Mouse (Mus musculus) kidney, embryonic 16.5 days (tissue): ENCODE results near the gene Eif3f. TPM values are rescaled to one million over a fixed set of nuclear protein-coding genes. Genes with fewer than 3 reads are reported as not detected.

ENCODE experiments used
- ATAC-seq: fragments of 200-750 bp; cut with Nextera tagmentation; 2 replicates; pipeline ENCODE4 v1.8.0; 2017; ENCODE audit warnings: moderate TSS enrichment; ENCODE audit not compliant: low FRiP score, low TSS enrichment
- H3K27ac ChIP-seq: fragments of 300-500 bp; sonication (generic); 2 replicates; pipeline ENCODE4 v1.5.1; 2014; ENCODE audit warnings: low read length
- H3K27me3 ChIP-seq: fragments of 300-500 bp; sonication (generic); 2 replicates; pipeline ENCODE4 v1.6.1; 2014; ENCODE audit warnings: low read length, control low read depth, mixed read lengths; ENCODE audit not compliant: insufficient read depth
- H3K36me3 ChIP-seq: fragments of 300-500 bp; sonication (generic); 2 replicates; pipeline ENCODE4 v1.6.1; 2014; ENCODE audit warnings: low read length, control low read depth, mixed read lengths; ENCODE audit not compliant: insufficient read depth
- H3K4me1 ChIP-seq: fragments of 300-500 bp; sonication (generic); 2 replicates; pipeline ENCODE4 v1.6.1; 2014; ENCODE audit warnings: low read length, control low read depth, mixed read lengths; ENCODE audit not compliant: insufficient read depth
- H3K4me2 ChIP-seq: fragments of 300-500 bp; sonication (generic); replicated peaks from 2 replicates; pipeline ENCODE4 v1.6.1; 2014; ENCODE audit warnings: low read depth, low read length
- H3K4me3 ChIP-seq: fragments of 300-500 bp; sonication (generic); 2 replicates; pipeline ENCODE4 v1.5.1; 2014; ENCODE audit warnings: mild to moderate bottlenecking, low read length
- H3K9ac ChIP-seq: fragments of 300-500 bp; sonication (generic); replicated peaks from 2 replicates; pipeline ENCODE4 v1.6.1; 2014; ENCODE audit warnings: low read length
- H3K9me3 ChIP-seq: fragments of 300-500 bp; sonication (generic); 2 replicates; pipeline ENCODE4 v1.6.1; 2016; ENCODE audit warnings: low read length, control low read depth
- WGBS: fragments of 180-500 bp; shearing (Covaris S2); extraction: QIAGEN DNeasy Blood & Tissue Kit; methylation state at CpG from one replicate; pipeline ENCODE4 v1.1.7; 2014; 5-methylcytosine and 5-hydroxymethylcytosine counted together
- polyA plus RNA-seq: library from polyadenylated mRNA; unstranded; fragments of >200 nt; fragmentation: Nextera tagmentation; extraction: Ambion mirVana; gene quantifications from 2 replicates; pipeline ENCODE4 v1.2.1, GENCODE M21; 2015

Eif3f gene
- polyA plus RNA-seq, 1 experiment from 2014 or later: 80.0 TPM

GRCm38 (mm10) chr7:108965968-108966367 lies 31.8 kb downstream of the Eif3f start:
- H3K4me1 ChIP-seq: no peaks in the 10 kb centered on the region
- no peak overlapping the region for H3K27ac ChIP-seq
- H3K4me2 ChIP-seq: no peak overlapping the region
- no peaks in the 10 kb centered on the region for H3K36me3 ChIP-seq
- 25% methylated on average over 2 of the region's 2 CpGs for WGBS
- H3K9me3 ChIP-seq: no peaks in the 10 kb centered on the region
- 0 out of 2 replicates have a peak, but pooled peaks have one; percentile 5 for ATAC-seq
- no peak overlapping the region for H3K4me3 ChIP-seq
- H3K27me3 ChIP-seq: no peaks in the 10 kb centered on the region
- H3K9ac ChIP-seq: no peak overlapping the region

- no peak overlapping the region for H3K27ac ChIP-seq
- no peak overlapping the region for H3K4me2 ChIP-seq
- ATAC-seq: peak; percentile 57; the same call in 1 of the 2 replicates
- no peaks in the 10 kb centered on the region for H3K36me3 ChIP-seq
- no peak overlapping the region for H3K9ac ChIP-seq
- no peaks in the 10 kb centered on the region for H3K27me3 ChIP-seq
- WGBS: 30% methylated on average over 7 of the region's 7 CpGs
- H3K4me3 ChIP-seq: no peak overlapping the region
- no peaks in the 10 kb centered on the region for H3K9me3 ChIP-seq
- no peaks in the 10 kb centered on the region for H3K4me1 ChIP-seq
Measured at GRCm38 (mm10) chr7:108966742-108967362, 32.6 kb downstream of the Eif3f start.

- no peaks in the 10 kb centered on the region for H3K27me3 ChIP-seq
- H3K27ac ChIP-seq: no peak overlapping the region
- H3K9ac ChIP-seq: no peak overlapping the region
- WGBS: 15% methylated on average over 6 of the region's 6 CpGs
- 0 out of 2 replicates have a peak, but pooled peaks have one; percentile 37 for ATAC-seq
- no peaks in the 10 kb centered on the region for H3K9me3 ChIP-seq
- H3K4me2 ChIP-seq: no peak overlapping the region
- no peaks in the 10 kb centered on the region for H3K36me3 ChIP-seq
- H3K4me3 ChIP-seq: no peak overlapping the region
- no peaks in the 10 kb centered on the region for H3K4me1 ChIP-seq
Measured at GRCm38 (mm10) chr7:108968201-108968600, 34.0 kb downstream of the Eif3f start.

- ATAC-seq: no peak
- H3K27me3 ChIP-seq: no peaks in the 10 kb centered on the region
- WGBS: 70% methylated on average over 6 of the region's 6 CpGs
Measured at GRCm38 (mm10) chr7:108972273-108972672, 38.1 kb downstream of the Eif3f start.

GRCm38 (mm10) chr7:108985934-108986708 lies 51.9 kb downstream of the Eif3f start:
- H3K4me1 ChIP-seq: no peaks in the 10 kb centered on the region

More at GRCm38 (mm10) chr7:108972273-108972672, 38.1 kb downstream of the Eif3f start:
- Histone ChIP-seq H3K9me3 (no peaks in the 10 kb centered on the region), H3K4me3 (no peak overlapping the region), H3K36me3 (no peaks in the 10 kb centered on the region), H3K27ac (no peak overlapping the region), H3K4me1 (no peaks in the 10 kb centered on the region), H3K9ac (no peak overlapping the region), H3K4me2 (no peak overlapping the region)

GRCm38 (mm10) chr7:108991207-108991606 lies 57.0 kb downstream of the Eif3f start:
- H3K36me3 ChIP-seq: no peaks in the 10 kb centered on the region
- H3K9ac ChIP-seq: no peak overlapping the region
- no peak overlapping the region for H3K27ac ChIP-seq
- H3K9me3 ChIP-seq: no peaks in the 10 kb centered on the region
- H3K4me1 ChIP-seq: no peaks in the 10 kb centered on the region
- H3K4me2 ChIP-seq: no peak overlapping the region
- no peak overlapping the region for H3K4me3 ChIP-seq
- ATAC-seq: no peak
- WGBS: 74% methylated on average over 9 of the region's 9 CpGs
- H3K27me3 ChIP-seq: no peaks in the 10 kb centered on the region

More at GRCm38 (mm10) chr7:108985934-108986708, 51.9 kb downstream of the Eif3f start:
- Histone ChIP-seq H3K4me3 (no peak overlapping the region), H3K9me3 (no peaks in the 10 kb centered on the region), H3K9ac (no peak overlapping the region), H3K27me3 (no peaks in the 10 kb centered on the region), H3K27ac (no peak overlapping the region), H3K4me2 (no peak overlapping the region), H3K36me3 (no peaks in the 10 kb centered on the region)
- no peak for ATAC-seq
- 86% methylated on average over 2 of the region's 3 CpGs for WGBS

Other genes starting within 250 kb of the Eif3f start
- gene Olfr512, start 221.1 kb upstream of the Eif3f start, polyA plus RNA-seq: not detected in 2 replicates
- not detected in 2 replicates for gene Olfr513, start 183.4 kb upstream of the Eif3f start, polyA plus RNA-seq
- not detected in 2 replicates for gene Olfr514, start 108.4 kb upstream of the Eif3f start, polyA plus RNA-seq
- not detected in 2 replicates for gene Olfr516, start 83.9 kb upstream of the Eif3f start, polyA plus RNA-seq
- not detected in 2 replicates for gene Olfr517, start 62.0 kb upstream of the Eif3f start, polyA plus RNA-seq
- not detected in 2 replicates for gene Olfr518, start 49.4 kb upstream of the Eif3f start, polyA plus RNA-seq
- gene Olfr519, start 40.0 kb upstream of the Eif3f start, polyA plus RNA-seq: not detected in 2 replicates
- 0.04 and 0.07 TPM in 2 replicates for gene Nlrp10, start 4.2 kb upstream of the Eif3f start, polyA plus RNA-seq
- 1.00 and 1.7 TPM in 2 replicates for gene Tub, start 15.9 kb downstream of the Eif3f start, polyA plus RNA-seq
- gene Ric3, start 148.9 kb downstream of the Eif3f start, polyA plus RNA-seq: 0.79 and 2.2 TPM in 2 replicates
- 7.6 and 7.7 TPM in 2 replicates for gene Lmo1, start 240.8 kb downstream of the Eif3f start, polyA plus RNA-seq